Mouse (Mus musculus) gastrocnemius, postnatal 36 days (tissue): ENCODE measurements at regions not wholly inside any gene's neighbourhood (a gene's known extent, or its start where the extent isn't known, plus 50 kb on each side); places are given as distances from the start of the nearest gene placed in this dataset.

Experiments
- DNase-seq, 2 experiments: peaks; one replicate each; pipeline ENCODE4 v3.0.0; 2022
- intact Hi-C: fragments of 180-260 bp; cut with DNase I; formaldehyde crosslinking; loops from one replicate; pipeline ENCODE4 v1.15.1; 2025

DNA sequence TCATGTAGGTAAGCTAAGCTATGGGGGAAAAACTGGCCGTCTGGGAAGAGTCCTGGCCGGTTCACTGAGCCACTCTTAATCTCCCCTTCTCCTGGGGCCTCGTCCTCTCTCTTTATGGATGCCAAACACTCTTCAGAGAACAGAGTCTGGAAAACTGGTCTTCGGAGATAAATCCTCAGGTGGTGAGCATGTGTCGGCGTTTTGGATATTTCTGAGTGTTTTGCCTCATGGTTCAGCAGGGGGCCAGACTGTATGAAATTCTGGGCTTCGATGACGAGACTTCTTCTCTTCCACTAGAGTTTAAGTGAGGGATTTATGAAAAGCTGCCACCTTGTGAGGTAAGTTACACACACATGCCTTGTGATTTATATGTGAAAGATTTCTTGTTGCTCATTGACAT lies 51.8 kb upstream of the Tenm3 start:
- no peak for DNase-seq
- intact Hi-C loops = no loop called here
